Mouse (Mus musculus) CH12.LX (cell line): ENCODE measurements around the gene Tlx3. TPM values are rescaled to one million over a fixed set of nuclear protein-coding genes. Genes with fewer than 3 reads are reported as not detected.

Source experiments
- DNase-seq: peaks from one replicate; pipeline ENCODE4 v3.0.0-alpha.2; 2013; ENCODE audit errors: extremely low read depth
- H3K27ac ChIP-seq: 2 replicates; pipeline ENCODE4 v1.5.1; 2012; ENCODE audit warnings: low read depth, mild to moderate bottlenecking, control low read depth, moderate library complexity; ENCODE audit not compliant: insufficient read depth
- H3K27me3 ChIP-seq: replicated peaks from 2 replicates; pipeline ENCODE3; 2012; ENCODE audit warnings: inconsistent platforms
- H3K36me3 ChIP-seq, 2 experiments: replicated peaks in 1 of 2; 2 replicates each; pipeline versions ENCODE3 to v1.6.1; 2012; ENCODE audit warnings: inconsistent platforms in 1 of 2, low read length in 1 of 2, mild to moderate bottlenecking in 1 of 2, mixed read lengths in 1 of 2, moderate library complexity in 1 of 2; ENCODE audit not compliant: control insufficient read depth in 1 of 2, insufficient read depth in 1 of 2
- H3K4me1 ChIP-seq, 2 experiments: 2 replicates each; pipeline ENCODE4 v1.6.1; 2012; ENCODE audit warnings: inconsistent platforms in 1 of 2, moderate library complexity in 1 of 2; ENCODE audit not compliant: insufficient read depth in 2 of 2, control insufficient read depth in 1 of 2
- H3K4me2 ChIP-seq: 2 replicates; pipeline ENCODE4 v1.6.1; 2012; ENCODE audit warnings: low read depth, mild to moderate bottlenecking, control low read depth; ENCODE audit not compliant: poor library complexity, insufficient read depth, severe bottlenecking
- H3K4me3 ChIP-seq, 3 experiments: fragments of 150-350 bp in 1 of 3; sonication (generic) in 1 of 3; replicated peaks in 1 of 3; 2 replicates each; pipeline versions ENCODE3 to v1.5.1; 2011 to 2012; ENCODE audit warnings: low read depth in 2 of 3, low read length in 2 of 3, mild to moderate bottlenecking in 2 of 3, moderate library complexity in 2 of 3, control low read depth in 1 of 3, improper control_type of control experiment in 1 of 3, inconsistent platforms in 1 of 3, mixed read lengths in 1 of 3; ENCODE audit not compliant: poor library complexity in 1 of 3
- H3K79me2 ChIP-seq: replicated peaks from 2 replicates; pipeline ENCODE4 v1.6.1; 2012; ENCODE audit warnings: mild to moderate bottlenecking, moderate library complexity; ENCODE audit not compliant: control insufficient read depth, poor library complexity, insufficient read depth, severe bottlenecking; ENCODE audit errors: extremely low read depth
- H3K9ac ChIP-seq: 2 replicates; pipeline ENCODE4 v1.6.1; 2012; ENCODE audit warnings: low read depth, mild to moderate bottlenecking, control low read depth, moderate library complexity; ENCODE audit not compliant: insufficient read depth
- H3K9me3 ChIP-seq: replicated peaks from 2 replicates; pipeline ENCODE3; 2012; ENCODE audit warnings: low read length, inconsistent platforms, mixed read lengths
- BHLHE40 ChIP-seq: IDR thresholded peaks from 2 replicates; pipeline ENCODE4 v1.6.1; 2011; ENCODE audit warnings: mild to moderate bottlenecking, low read depth, low read length, improper control_type of control experiment
- CHD1 ChIP-seq: IDR thresholded peaks from 2 replicates; pipeline ENCODE4 v1.6.1; 2012; ENCODE audit warnings: low read depth, low read length, improper control_type of control experiment, inconsistent platforms
- CHD2 ChIP-seq: IDR thresholded peaks from 2 replicates; pipeline ENCODE4 v1.6.1; 2011; ENCODE audit warnings: low read length, improper control_type of control experiment
- CTCF ChIP-seq, 2 experiments: IDR thresholded peaks in 1 of 2; conservative IDR thresholded peaks in 1 of 2; 2 replicates each; pipeline ENCODE4 v1.5.1; 2011 to 2012; ENCODE audit warnings: low read depth in 2 of 2, low read length in 2 of 2, improper control_type of control experiment in 1 of 2, inconsistent platforms in 1 of 2, mild to moderate bottlenecking in 1 of 2, moderate library complexity in 1 of 2
- E2F4 ChIP-seq: IDR thresholded peaks from 2 replicates; pipeline ENCODE4 v1.6.1; 2011; ENCODE audit warnings: low read depth, low read length, improper control_type of control experiment; ENCODE audit not compliant: insufficient replicate concordance
- EP300 ChIP-seq: IDR thresholded peaks from 2 replicates; pipeline ENCODE4 v1.6.1; 2011; ENCODE audit warnings: low read length, improper control_type of control experiment
- HCFC1 ChIP-seq: IDR thresholded peaks from 2 replicates; pipeline ENCODE4 v1.6.1; 2012; ENCODE audit warnings: low read depth, mild to moderate bottlenecking, inconsistent platforms, low read length, improper control_type of control experiment
- IRF4 ChIP-seq: IDR thresholded peaks from 2 replicates; pipeline ENCODE4 v1.6.1; 2014; ENCODE audit warnings: low read depth, mild to moderate bottlenecking, inconsistent platforms, low read length, improper control_type of control experiment
- JUND ChIP-seq: conservative IDR thresholded peaks from 2 replicates; pipeline ENCODE4 v1.6.1; 2011; ENCODE audit warnings: low read depth, low read length, improper control_type of control experiment
- MAFK ChIP-seq: IDR thresholded peaks from 2 replicates; pipeline ENCODE4 v1.6.1; 2011; ENCODE audit warnings: low read length, improper control_type of control experiment; ENCODE audit not compliant: insufficient replicate concordance
- MAZ ChIP-seq: IDR thresholded peaks from 2 replicates; pipeline ENCODE4 v1.6.1; 2012; ENCODE audit warnings: low read depth, mild to moderate bottlenecking, inconsistent platforms, low read length, improper control_type of control experiment, moderate library complexity
- MXI1 ChIP-seq: IDR thresholded peaks from 2 replicates; pipeline ENCODE4 v1.6.1; 2011; ENCODE audit warnings: mild to moderate bottlenecking, low read depth, low read length, improper control_type of control experiment
- MYC ChIP-seq: IDR thresholded peaks from 2 replicates; pipeline ENCODE4 v1.6.1; 2011; ENCODE audit warnings: low read depth, mild to moderate bottlenecking, improper control_type of control experiment, low read length
- NELFE ChIP-seq: IDR thresholded peaks from 2 replicates; pipeline ENCODE4 v1.6.1; 2011; ENCODE audit warnings: low read depth, low read length, improper control_type of control experiment
- NRF1 ChIP-seq: IDR thresholded peaks from 2 replicates; pipeline ENCODE4 v1.6.1; 2014; ENCODE audit warnings: low read depth, mild to moderate bottlenecking, inconsistent platforms, low read length, improper control_type of control experiment, moderate library complexity
- POLR2A ChIP-seq: IDR thresholded peaks from 2 replicates; pipeline ENCODE4 v1.6.1; 2011; ENCODE audit warnings: low read depth, mild to moderate bottlenecking, improper control_type of control experiment, low read length
- POLR2AphosphoS2 ChIP-seq: IDR thresholded peaks from 2 replicates; pipeline ENCODE4 v1.6.1; 2011; ENCODE audit warnings: low read depth, low read length, improper control_type of control experiment
- SIN3A ChIP-seq: IDR thresholded peaks from 2 replicates; pipeline ENCODE4 v1.6.1; 2012; ENCODE audit warnings: low read length, improper control_type of control experiment, inconsistent platforms
- SMC3 ChIP-seq: IDR thresholded peaks from 2 replicates; pipeline ENCODE4 v1.6.1; 2011; ENCODE audit warnings: low read depth, low read length, improper control_type of control experiment
- TBP ChIP-seq: conservative IDR thresholded peaks from 2 replicates; pipeline ENCODE4 v1.6.1; 2011; ENCODE audit warnings: low read depth, low read length, improper control_type of control experiment
- TCF12 ChIP-seq: IDR thresholded peaks from 2 replicates; pipeline ENCODE4 v1.6.1; 2014; ENCODE audit warnings: low read depth, mild to moderate bottlenecking, inconsistent platforms, low read length, improper control_type of control experiment
- USF1 ChIP-seq: IDR thresholded peaks from 2 replicates; pipeline ENCODE4 v1.6.1; 2014; ENCODE audit warnings: low read depth, mild to moderate bottlenecking, inconsistent platforms, low read length, improper control_type of control experiment
- ZC3H11A ChIP-seq: IDR thresholded peaks from 2 replicates; pipeline ENCODE4 v1.6.1; 2012; ENCODE audit warnings: low read depth, mild to moderate bottlenecking, inconsistent platforms, low read length, improper control_type of control experiment
- ZMIZ1 ChIP-seq: IDR thresholded peaks from 2 replicates; pipeline ENCODE4 v1.6.1; 2012; ENCODE audit warnings: low read depth, mild to moderate bottlenecking, inconsistent platforms, low read length, improper control_type of control experiment
- ZNF384 ChIP-seq: IDR thresholded peaks from 2 replicates; pipeline ENCODE4 v1.6.1; 2012; ENCODE audit warnings: low read depth, low read length, improper control_type of control experiment, inconsistent platforms
- dilution Hi-C: fragments of 300-500 bp; cut with MboI; formaldehyde crosslinking; loops from 2 replicates; pipeline ENCODE4 v1.14.3; 2020; ENCODE audit warnings: low sequenced_read_pairs; ENCODE audit not compliant: extremely low pct_unique_long_range_greater_than_20kb, extremely low pct_ligation_motif_present
- in situ Hi-C: fragments of 300-500 bp; cut with MboI; formaldehyde crosslinking; loops from 3 replicates; pipeline ENCODE4 v1.14.3; 2019; ENCODE audit warnings: low sequenced_read_pairs, low pct_ligation_motif_present, low pct_unique_long_range_greater_than_20kb, mixed read lengths
- polyA plus RNA-seq: library from polyadenylated mRNA; unstranded; fragments of >175 nt; gene quantifications from 2 replicates; pipeline ENCODE4 v1.2.1, GENCODE M21; 2012; ENCODE audit warnings: low read depth; ENCODE audit not compliant: insufficient read length
- total RNA-seq, 2 experiments: library from RNA; depleted of rRNA; stranded (reverse); fragments of 300-350 nt in 1 of 2; fragments of >200 nt in 1 of 2; gene quantifications; 2 replicates each; pipeline ENCODE4 v1.2.3; 2012 to 2014

Gene Tlx3
- total RNA-seq (2012; rRNA removed) (not detected in 2 replicates), total RNA-seq (2014; rRNA removed) (not detected in 2 replicates), polyA plus RNA-seq (not detected in 2 replicates)

GRCm38 (mm10) chr11:33203383-33204328 lies at the start of gene Tlx3:
Tlx3 (minus strand) TSS chr11:33203589.
- dilution Hi-C loops = no loop called here
- in situ Hi-C loops = no loop called here
- DNase-seq = no peak
- TF ChIP-seq CHD2 (no peak), ZC3H11A (no peak), POLR2AphosphoS2 (no peak), HCFC1 (no peak), E2F4 (no peak), SMC3 (no peak), MXI1 (no peak), TBP (no peak), ZNF384 (no peak), MAZ (no peak), EP300 (no peak), NRF1 (no peak), ZMIZ1 (no peak), NELFE (no peak), MAFK (no peak)
- Histone ChIP-seq H3K27ac (no peak within 1 kb of the TSS), H3K27me3 (no peaks in the 10 kb centered on the region), H3K4me2 (no peak within 1 kb of the TSS), H3K4me3 (no peak within 1 kb of the TSS), H3K9ac (no peak within 1 kb of the TSS), H3K79me2 (no peaks in the 10 kb centered on the region), H3K9me3 (peaks cover 50% of the 10 kb centered on the region), H3K4me1 (no peaks in the 10 kb centered on the region), H3K36me3 (no peaks in the 10 kb centered on the region)

- TF ChIP-seq USF1 = no peak
- no peak for TF ChIP-seq BHLHE40
- no peak for TF ChIP-seq SIN3A
- no peak for TF ChIP-seq SMC3
- TF ChIP-seq MAFK = no peak
- TF ChIP-seq POLR2A = no peak
- TF ChIP-seq CTCF (conservative IDR thresholded peaks at IDR 0.05 in 1 of 2, IDR thresholded peaks at IDR 0.05 in 1 of 2; ENCODE audit: low read depth in 2 of 2, low read length in 2 of 2) = no peak
- TF ChIP-seq IRF4 = no peak
- no peak for TF ChIP-seq POLR2AphosphoS2
- TF ChIP-seq MYC = no peak
- no peak for TF ChIP-seq TCF12
- no peak for TF ChIP-seq EP300
- TF ChIP-seq E2F4 = no peak
- no peak for TF ChIP-seq NELFE
- TF ChIP-seq JUND = no peak
- TF ChIP-seq ZC3H11A = no peak
- TF ChIP-seq MXI1 = no peak
- TF ChIP-seq TBP = no peak
- no peak for TF ChIP-seq CHD1
- Histone ChIP-seq H3K27ac (no peak overlapping the region), H3K9ac (no peak overlapping the region), H3K9me3 (no peaks in the 10 kb centered on the region), H3K4me1 (no peaks in the 10 kb centered on the region), H3K4me2 (no peak overlapping the region), H3K27me3 (no peaks in the 10 kb centered on the region), H3K4me3 (no peak overlapping the region), H3K79me2 (no peaks in the 10 kb centered on the region), H3K36me3 (no peaks in the 10 kb centered on the region)
- no peak for DNase-seq
- in situ Hi-C loops = no loop called here
- dilution Hi-C loops = no loop called here
Observed at GRCm38 (mm10) chr11:33240295-33240694, 36.9 kb upstream of the Tlx3 start.
